Mouse (Mus musculus) gastrocnemius, postnatal 36 days (tissue): Measurements from ENCODE around the gene Nfia. TPM values are rescaled to one million over a fixed set of nuclear protein-coding genes. Genes with fewer than 3 reads are reported as not detected.

Source experiments
- DNase-seq, 2 experiments: peaks; one replicate each; pipeline ENCODE4 v3.0.0; 2022
- intact Hi-C: fragments of 180-260 bp; cut with DNase I; formaldehyde crosslinking; loops from one replicate; pipeline ENCODE4 v1.15.1; 2025
- total RNA-seq, 2 experiments: library from RNA; stranded (reverse); gene quantifications; 2 replicates each; pipeline ENCODE4 v1.2.3; 2021

The Nfia gene
- total RNA-seq, 2 experiments from 2014 or later = 56.2 to 61.5 TPM

GRCm38 (mm10) chr4:97855712-97856420 lies 83.3 kb downstream of the Nfia start:
- intact Hi-C loops = no loop called here
- DNase-seq = no peak

GRCm38 (mm10) chr4:97857549-97857948 lies 85.0 kb downstream of the Nfia start:
- intact Hi-C loops = no loop called here
- DNase-seq = no peak

GRCm38 (mm10) chr4:97859431-97859830 lies 86.9 kb downstream of the Nfia start:
- DNase-seq = peak in 1 of 2 experiments; percentile 64
- intact Hi-C loops = no loop called here

- DNase-seq = no peak
- intact Hi-C loops = no loop called here
Observed at GRCm38 (mm10) chr4:97860376-97860775, 87.8 kb downstream of the Nfia start.

GRCm38 (mm10) chr4:97860791-97861344 lies 88.3 kb downstream of the Nfia start:
- intact Hi-C loops = no loop called here
- DNase-seq = no peak

- DNase-seq = no peak
- intact Hi-C loops = no loop called here
Observed at GRCm38 (mm10) chr4:97862379-97862778, 89.8 kb downstream of the Nfia start.

- no peak for DNase-seq
Observed at GRCm38 (mm10) chr4:97864276-97864675, 91.7 kb downstream of the Nfia start.

GRCm38 (mm10) chr4:97865410-97865953 lies 92.9 kb downstream of the Nfia start:
- intact Hi-C loops = loop anchor here (5.0 kb wide), 2 partner anchors 113 to 242 kb away; no protein-coding TSS in a partner anchor

More at GRCm38 (mm10) chr4:97864276-97864675, 91.7 kb downstream of the Nfia start:
- intact Hi-C loops = no loop called here

GRCm38 (mm10) chr4:97866463-97866862 lies 93.9 kb downstream of the Nfia start:
- DNase-seq = no peak
- intact Hi-C loops = loop anchor here (5.0 kb wide), 2 partner anchors 114 to 241 kb away; no protein-coding TSS in a partner anchor

More at GRCm38 (mm10) chr4:97865410-97865953, 92.9 kb downstream of the Nfia start:
- DNase-seq = no peak

- intact Hi-C loops = loop anchor here (2.0 to 5.0 kb wide), 3 partner anchors 92 to 239 kb away; no protein-coding TSS in a partner anchor
- peak in 1 of 2 experiments; percentile 25 for DNase-seq
Observed at GRCm38 (mm10) chr4:97868307-97868937, 95.9 kb downstream of the Nfia start.

- intact Hi-C loops = loop anchor here (2.0 to 5.0 kb wide), 3 partner anchors 92 to 238 kb away; no protein-coding TSS in a partner anchor
Observed at GRCm38 (mm10) chr4:97868938-97869440, 96.5 kb downstream of the Nfia start.

GRCm38 (mm10) chr4:97869451-97869850 lies 96.9 kb downstream of the Nfia start:
- intact Hi-C loops = loop anchor here (2.0 to 5.0 kb wide), 3 partner anchors 93 to 238 kb away; no protein-coding TSS in a partner anchor
- no peak for DNase-seq

More at GRCm38 (mm10) chr4:97868938-97869440, 96.5 kb downstream of the Nfia start:
- peak; percentile 96 to 98 for DNase-seq

GRCm38 (mm10) chr4:97871770-97872439 lies 99.4 kb downstream of the Nfia start:
- DNase-seq = no peak
- intact Hi-C loops = loop anchor here (5.0 kb wide), 1 partner anchor 130 kb away; no protein-coding TSS in a partner anchor

- intact Hi-C loops = loop anchor here (5.0 kb wide), 1 partner anchor 127 kb away; no protein-coding TSS in a partner anchor
Observed at GRCm38 (mm10) chr4:97874916-97875315, 102.4 kb downstream of the Nfia start.

GRCm38 (mm10) chr4:97875901-97876300 lies 103.4 kb downstream of the Nfia start:
- intact Hi-C loops = no loop called here
- DNase-seq = no peak

More at GRCm38 (mm10) chr4:97874916-97875315, 102.4 kb downstream of the Nfia start:
- no peak for DNase-seq

GRCm38 (mm10) chr4:97879696-97880095 lies 107.2 kb downstream of the Nfia start:
- intact Hi-C loops = no loop called here

GRCm38 (mm10) chr4:97880120-97881055 lies 107.9 kb downstream of the Nfia start:
- intact Hi-C loops = no loop called here

More at GRCm38 (mm10) chr4:97879696-97880095, 107.2 kb downstream of the Nfia start:
- no peak for DNase-seq

GRCm38 (mm10) chr4:97885574-97885973 lies 113.0 kb downstream of the Nfia start:
- no peak for DNase-seq
- intact Hi-C loops = no loop called here

More at GRCm38 (mm10) chr4:97880120-97881055, 107.9 kb downstream of the Nfia start:
- no peak for DNase-seq

- no peak for DNase-seq
Observed at GRCm38 (mm10) chr4:97886220-97886619, 113.7 kb downstream of the Nfia start.

More at GRCm38 (mm10) chr4:97886220-97886619, 113.7 kb downstream of the Nfia start:
- intact Hi-C loops = no loop called here
